Mouse (Mus musculus) layer of hippocampus, postnatal 10 days (tissue): ENCODE results near the gene Ildr1. TPM values are rescaled to one million over a fixed set of nuclear protein-coding genes. Genes with fewer than 3 reads are reported as not detected.

ENCODE experiments used
- DNase-seq, 2 experiments: peaks; one replicate each; pipeline ENCODE4 v3.0.0; 2021; ENCODE audit warnings: low spot score in 2 of 2
- total RNA-seq, 2 experiments: library from RNA; stranded (reverse); gene quantifications; 2 replicates each; pipeline ENCODE4 v1.2.3; 2021

Ildr1 gene
- total RNA-seq, 2 experiments from 2014 or later = 0.51 to 0.66 TPM

GRCm38 (mm10) chr16:36697331-36697730 lies 3.6 kb downstream of the Ildr1 start:
- no peak for DNase-seq

GRCm38 (mm10) chr16:36700484-36700883 lies 6.7 kb downstream of the Ildr1 start:
- no peak for DNase-seq

GRCm38 (mm10) chr16:36707702-36708423 lies 14.1 kb downstream of the Ildr1 start:
- DNase-seq = no peak

GRCm38 (mm10) chr16:36708751-36709150 lies 15.0 kb downstream of the Ildr1 start:
- no peak for DNase-seq

- no peak for DNase-seq
Observed at GRCm38 (mm10) chr16:36709405-36709804, 15.6 kb downstream of the Ildr1 start.

GRCm38 (mm10) chr16:36710794-36711193 lies 17.0 kb downstream of the Ildr1 start:
- no peak for DNase-seq

- DNase-seq = no peak
Observed at GRCm38 (mm10) chr16:36711760-36712159, 18.0 kb downstream of the Ildr1 start.

- DNase-seq = no peak
Observed at GRCm38 (mm10) chr16:36717481-36717880, 23.7 kb downstream of the Ildr1 start.

- no peak for DNase-seq
Observed at GRCm38 (mm10) chr16:36718637-36719036, 24.9 kb downstream of the Ildr1 start.

- DNase-seq = no peak
Observed at GRCm38 (mm10) chr16:36720194-36721055, 26.6 kb downstream of the Ildr1 start.

GRCm38 (mm10) chr16:36722739-36723138 lies 29.0 kb downstream of the Ildr1 start:
- DNase-seq = no peak

GRCm38 (mm10) chr16:36723880-36724443 lies 30.2 kb downstream of the Ildr1 start:
- DNase-seq = peak in 1 of 2 experiments; percentile 35

- DNase-seq = no peak
Observed at GRCm38 (mm10) chr16:36728959-36729358, 35.2 kb downstream of the Ildr1 start.

GRCm38 (mm10) chr16:36732572-36732971 lies 38.8 kb downstream of the Ildr1 start:
- DNase-seq = no peak

- DNase-seq = no peak
Observed at GRCm38 (mm10) chr16:36733827-36734226, 40.0 kb downstream of the Ildr1 start.

- no peak for DNase-seq
Observed at GRCm38 (mm10) chr16:36735421-36735820, 41.6 kb downstream of the Ildr1 start.

- DNase-seq = no peak
Observed at GRCm38 (mm10) chr16:36739404-36739930, 45.7 kb downstream of the Ildr1 start.

- DNase-seq = no peak
Observed at GRCm38 (mm10) chr16:36743580-36743979, 49.8 kb downstream of the Ildr1 start.

GRCm38 (mm10) chr16:36747068-36747467 lies 53.3 kb downstream of the Ildr1 start:
- DNase-seq = no peak

- no peak for DNase-seq
Observed at GRCm38 (mm10) chr16:36747767-36748166, 54.0 kb downstream of the Ildr1 start.

- DNase-seq = no peak
Observed at GRCm38 (mm10) chr16:36751979-36752378, 58.2 kb downstream of the Ildr1 start.
